Mouse (Mus musculus): ENCODE measurements around the gene Mbd6.

GRCm38 (mm10) chr10:127236541-127236940 is 52.3 kb downstream of the Mbd6 start:
- TF ChIP-seq CTCF (IDR thresholded peaks at IDR 0.05; ENCODE audit: borderline replicate concordance, extremely low read depth, insufficient read depth, insufficient read length) = no peak
- TF ChIP-seq POLR2A (IDR thresholded peaks at IDR 0.05; ENCODE audit: borderline replicate concordance, extremely low read depth, insufficient read depth, insufficient read length, poor library complexity, severe bottlenecking) = no peak
